Mouse (Mus musculus): ENCODE measurements around the gene Emp3.
A peak's percentile ranks its signal among the peaks of the same experiment; 100 is the strongest.
"Not testable (repeated sequence)": the region's sequence is repeated elsewhere in the genome, so short reads cannot be mapped to it uniquely, and the experiment has no call there.

Gene Emp3

DNA sequence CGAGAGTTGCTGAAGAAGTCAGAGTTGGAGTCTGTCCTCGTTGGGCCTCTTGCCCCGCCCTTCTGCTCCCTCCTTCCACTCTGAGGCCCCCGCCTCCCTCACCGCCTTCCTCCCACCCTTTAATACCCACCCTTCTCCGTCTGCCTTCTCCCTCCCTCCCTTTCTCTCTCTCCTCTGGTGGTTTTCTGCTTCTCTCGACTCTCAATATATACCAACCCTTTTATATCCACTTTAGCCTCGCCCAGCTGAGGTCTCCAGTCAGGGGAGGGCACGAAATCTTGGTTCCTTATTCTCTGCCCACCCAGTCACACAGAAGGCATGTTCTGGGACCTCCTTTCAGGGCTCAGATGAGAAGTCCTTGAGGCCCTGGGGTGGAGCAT, at the start of gene Emp3:
Gene Emp3 (minus strand): TSS at position 163 of the 380 bp plus-strand sequence.
- DNase-seq = peak; percentile 51 to 58

DNA sequence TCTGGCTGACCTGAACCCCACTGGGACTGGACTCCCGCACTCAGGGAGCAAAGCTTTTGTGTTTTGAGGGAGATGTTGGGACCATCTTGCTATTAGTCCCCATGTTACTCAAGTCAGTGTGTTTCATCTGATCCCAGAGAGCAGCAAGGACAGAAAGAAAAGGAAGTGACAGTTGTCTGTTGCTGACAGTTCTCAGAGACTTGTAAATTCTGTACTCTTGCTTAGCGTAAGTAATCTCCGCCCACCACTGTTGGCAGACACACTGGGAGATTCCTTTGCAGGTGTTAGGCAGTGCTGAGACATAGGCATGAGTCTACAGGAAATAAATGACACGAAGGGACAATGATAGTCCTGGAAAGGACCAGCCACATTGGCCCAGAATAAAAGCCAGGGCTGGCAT, 35.4 kb upstream of the Emp3 start:
- DNase-seq = no peak

DNA sequence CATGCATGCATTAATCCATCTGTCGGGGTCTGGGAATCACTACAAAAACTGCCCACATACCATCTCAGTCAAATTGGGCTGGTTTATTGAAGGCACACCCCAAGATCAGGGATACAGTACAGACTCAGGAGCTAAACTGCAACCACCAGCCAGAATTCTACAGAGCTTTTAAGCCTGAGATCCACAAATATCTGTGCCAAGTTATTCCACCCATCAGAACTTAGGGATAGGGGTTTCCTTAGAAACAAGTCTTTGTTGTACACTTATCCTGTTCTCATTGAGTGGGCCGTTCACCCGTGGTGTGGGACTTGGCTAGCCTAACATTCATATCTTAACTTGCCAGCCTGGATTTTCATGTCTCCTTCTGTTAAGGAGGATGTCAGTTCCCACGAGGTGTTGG, 27.9 kb upstream of the Emp3 start:
- no peak for DNase-seq

DNA sequence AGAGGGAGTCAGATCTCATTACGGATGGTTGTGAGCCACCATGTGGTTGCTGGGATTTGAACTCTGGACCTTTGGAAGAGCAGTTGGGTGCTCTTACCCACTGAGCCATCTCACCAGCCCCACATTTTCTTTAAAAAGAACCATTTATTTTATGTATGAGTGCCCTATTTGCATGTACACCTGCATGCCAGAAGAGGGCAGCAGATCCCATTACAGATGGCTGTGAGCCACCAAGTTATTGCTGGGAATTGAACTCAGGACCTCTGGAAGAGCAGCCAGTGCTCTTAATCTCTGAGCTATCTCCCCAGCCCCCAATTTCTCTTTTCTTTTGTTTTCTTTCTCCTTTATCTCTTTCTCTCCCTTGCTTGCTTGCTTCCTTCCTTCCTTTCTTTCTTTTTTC, 22.1 kb upstream of the Emp3 start:
- not testable (repeated sequence) for DNase-seq

DNA sequence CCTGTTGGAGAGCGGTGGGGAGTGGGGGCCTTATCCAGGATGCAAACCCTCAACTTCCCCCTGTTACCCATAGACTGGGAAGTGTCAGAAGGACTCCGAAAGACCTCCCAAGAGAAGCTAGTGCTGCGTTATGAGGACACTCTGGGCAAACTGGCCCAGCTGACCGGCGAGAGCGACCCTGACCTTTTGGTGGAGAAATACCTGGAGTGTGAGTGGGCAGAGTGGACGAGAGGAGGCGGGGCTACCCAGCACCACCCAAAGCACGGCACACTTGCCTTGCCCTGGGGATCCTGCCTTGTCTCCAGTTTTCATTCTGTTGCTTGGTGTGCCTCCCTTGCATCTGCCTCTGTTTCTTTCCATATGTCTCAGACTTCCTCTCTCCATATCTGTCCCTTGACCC, 20.8 kb upstream of the Emp3 start:
- no peak for DNase-seq

DNA sequence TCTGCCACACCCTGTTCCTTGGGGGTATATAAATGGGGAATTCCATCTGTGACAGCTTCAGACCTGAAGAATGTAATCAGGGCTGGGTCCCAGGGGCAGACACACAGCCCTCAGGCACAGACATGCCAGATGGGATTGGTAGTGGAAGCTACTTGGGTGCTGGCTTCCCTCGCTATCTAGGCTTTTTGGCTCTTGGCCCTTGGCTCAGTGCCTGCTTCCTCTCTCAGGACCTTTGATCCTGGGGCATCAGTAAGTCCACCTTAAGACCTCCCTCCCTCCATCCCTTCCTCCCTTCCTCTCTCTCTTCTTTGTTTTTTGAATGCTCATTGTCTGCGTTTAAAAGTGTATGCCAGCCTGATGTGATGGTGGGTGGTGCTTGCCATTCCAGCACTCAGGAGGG, 18.6 kb upstream of the Emp3 start:
- peak; percentile 73 to 79 for DNase-seq

DNA sequence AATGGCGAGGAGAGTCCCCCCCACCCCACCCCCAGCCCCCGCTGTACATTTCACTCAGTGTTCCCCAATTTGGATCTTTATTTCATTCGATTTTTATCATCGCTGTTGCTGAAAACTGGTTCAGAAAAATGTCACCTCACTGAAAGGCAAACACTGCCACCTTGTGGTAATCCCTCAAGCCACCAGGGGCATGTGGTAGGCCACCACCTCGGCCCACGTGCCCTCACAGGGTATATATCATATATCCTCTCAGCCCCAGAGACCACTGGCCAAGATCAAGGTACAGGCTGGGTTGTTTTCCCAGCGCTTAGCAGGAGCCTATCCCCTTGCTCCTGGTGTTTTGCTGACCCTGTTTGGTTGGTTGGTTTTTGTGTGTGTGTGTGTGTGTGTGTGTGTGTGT, 13.9 kb upstream of the Emp3 start:
- DNase-seq = peak; percentile 72 to 81

DNA sequence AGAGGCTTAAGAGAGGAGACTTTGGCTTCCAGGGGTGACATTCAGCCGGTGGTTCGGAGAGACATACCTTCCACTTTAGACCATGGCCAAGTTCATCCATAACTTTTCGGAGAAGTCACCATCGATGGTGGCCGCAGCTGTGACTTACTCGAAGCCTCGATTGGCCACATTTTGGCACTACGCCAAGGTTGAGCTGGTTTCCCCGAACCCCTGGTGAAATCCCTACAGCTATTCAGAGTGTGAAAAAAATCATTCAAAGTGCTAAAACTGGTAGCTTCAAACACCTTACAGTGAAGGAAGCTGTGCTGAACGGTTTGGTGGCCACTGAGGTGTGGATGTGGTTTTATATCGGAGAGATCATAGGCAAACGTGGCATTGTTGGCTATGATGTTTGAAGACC, 12.6 kb upstream of the Emp3 start:
- DNase-seq = not testable (repeated sequence)

DNA sequence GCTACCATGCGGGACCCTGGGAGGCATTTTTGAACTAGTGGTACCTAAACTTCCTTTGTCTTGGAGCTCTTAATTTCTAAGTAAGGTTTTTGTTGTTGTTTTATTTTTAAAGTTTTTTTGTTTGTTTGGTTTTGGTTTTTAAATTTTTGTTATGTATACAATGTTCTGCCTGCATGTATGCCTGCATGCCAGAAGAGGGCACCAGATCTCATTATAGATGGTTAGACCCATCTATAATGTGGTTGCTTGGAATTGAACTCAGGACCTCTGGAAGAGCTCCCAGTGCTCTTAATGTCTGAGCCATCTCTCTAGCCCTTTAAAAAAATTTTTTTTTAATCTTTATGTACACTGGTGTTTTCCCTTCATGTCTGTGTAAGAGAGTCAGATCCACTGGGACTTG, 8.5 kb upstream of the Emp3 start:
- DNase-seq = no peak

DNA sequence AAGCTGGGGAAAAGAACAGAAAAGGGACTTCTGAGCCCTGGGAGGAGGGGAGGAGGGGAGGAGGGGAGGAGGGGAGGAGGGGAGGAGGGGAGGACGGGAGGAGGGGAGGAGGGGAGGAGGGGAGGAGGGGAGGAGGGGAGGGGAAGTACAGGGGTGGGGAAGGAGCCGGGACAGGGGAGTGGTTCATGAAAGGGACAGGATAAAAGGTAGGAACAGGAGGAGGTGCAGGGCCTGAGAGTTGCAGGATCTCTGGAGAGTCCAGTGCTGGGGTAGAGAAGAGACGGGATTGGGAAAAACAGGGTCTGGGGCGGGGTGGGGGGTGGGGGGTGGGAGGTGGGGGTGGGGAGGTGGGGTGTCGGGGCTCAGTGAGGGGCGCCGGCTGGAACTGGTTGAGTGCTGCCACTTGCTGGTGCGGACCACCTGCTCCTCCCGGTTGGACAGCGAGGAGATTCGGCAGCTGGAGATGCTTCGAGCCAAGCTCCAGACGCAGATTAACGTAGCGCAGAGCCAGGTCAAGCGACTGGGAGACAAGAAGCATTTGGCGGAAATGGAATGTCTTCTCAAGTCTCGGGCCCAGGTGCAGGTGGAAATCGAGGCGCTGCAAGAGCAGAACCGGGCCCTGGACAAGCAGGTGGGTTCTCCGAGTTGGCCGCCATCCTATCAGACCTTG, 7.6 kb upstream of the Emp3 start:
- no peak for DNase-seq

DNA sequence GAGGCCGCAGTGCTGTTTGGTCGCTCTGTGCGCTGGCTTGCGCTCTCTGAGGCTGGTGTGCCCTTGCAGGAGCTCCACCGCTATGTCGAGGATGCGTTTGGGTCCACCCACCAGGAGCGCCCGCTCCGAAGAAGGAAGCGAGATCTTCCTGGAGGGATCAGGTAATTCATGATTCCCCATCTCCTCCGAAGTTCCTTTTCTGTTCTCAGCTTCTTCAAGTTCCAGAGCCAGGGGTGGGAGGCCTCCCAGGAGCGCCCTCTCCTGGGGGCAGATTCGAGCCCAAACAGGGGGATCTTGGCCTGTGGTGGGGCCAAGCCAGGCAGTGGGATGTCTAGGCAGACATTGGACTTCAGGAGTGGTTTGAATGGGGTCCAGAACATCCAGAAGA, 3.2 kb upstream of the Emp3 start:
- DNase-seq = peak; percentile 40 to 54

DNA sequence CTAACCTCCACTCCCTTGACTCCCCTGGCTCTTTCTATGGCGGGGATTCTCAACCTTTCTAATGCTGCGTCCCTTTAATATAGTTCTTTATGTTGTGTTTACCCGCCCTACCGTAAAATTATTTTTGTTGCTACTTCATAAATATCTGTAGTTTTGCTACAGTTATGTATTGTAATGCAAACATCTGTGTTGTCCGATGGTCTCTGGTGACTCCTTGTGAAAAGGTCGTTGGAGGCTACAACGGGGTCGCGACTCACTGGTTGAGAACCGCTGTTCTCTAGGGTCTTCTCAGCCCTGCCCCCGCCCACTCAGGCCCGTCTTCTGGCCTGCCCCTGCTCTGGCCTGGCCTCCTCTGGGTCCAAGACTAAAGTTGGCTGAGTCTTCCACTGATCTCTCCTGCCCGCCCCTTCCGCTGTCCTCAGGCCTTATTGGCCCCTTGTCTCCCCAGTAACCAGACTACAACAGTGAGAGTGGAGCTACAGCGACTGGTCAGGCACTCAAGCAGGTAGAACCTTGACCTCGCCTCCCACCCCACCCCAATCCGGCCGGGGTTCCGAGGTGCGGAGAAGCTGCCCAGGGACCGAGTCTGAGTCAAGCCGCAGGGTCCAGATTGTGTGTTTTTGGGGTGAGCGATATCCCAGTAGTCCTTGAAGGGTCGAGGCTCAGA, 2.7 kb upstream of the Emp3 start, which contains the start of gene Ccdc114:
Gene Ccdc114 (plus strand): TSS at position 311 of the 667 bp plus-strand sequence.
- peak; percentile 86 to 95 for DNase-seq

DNA sequence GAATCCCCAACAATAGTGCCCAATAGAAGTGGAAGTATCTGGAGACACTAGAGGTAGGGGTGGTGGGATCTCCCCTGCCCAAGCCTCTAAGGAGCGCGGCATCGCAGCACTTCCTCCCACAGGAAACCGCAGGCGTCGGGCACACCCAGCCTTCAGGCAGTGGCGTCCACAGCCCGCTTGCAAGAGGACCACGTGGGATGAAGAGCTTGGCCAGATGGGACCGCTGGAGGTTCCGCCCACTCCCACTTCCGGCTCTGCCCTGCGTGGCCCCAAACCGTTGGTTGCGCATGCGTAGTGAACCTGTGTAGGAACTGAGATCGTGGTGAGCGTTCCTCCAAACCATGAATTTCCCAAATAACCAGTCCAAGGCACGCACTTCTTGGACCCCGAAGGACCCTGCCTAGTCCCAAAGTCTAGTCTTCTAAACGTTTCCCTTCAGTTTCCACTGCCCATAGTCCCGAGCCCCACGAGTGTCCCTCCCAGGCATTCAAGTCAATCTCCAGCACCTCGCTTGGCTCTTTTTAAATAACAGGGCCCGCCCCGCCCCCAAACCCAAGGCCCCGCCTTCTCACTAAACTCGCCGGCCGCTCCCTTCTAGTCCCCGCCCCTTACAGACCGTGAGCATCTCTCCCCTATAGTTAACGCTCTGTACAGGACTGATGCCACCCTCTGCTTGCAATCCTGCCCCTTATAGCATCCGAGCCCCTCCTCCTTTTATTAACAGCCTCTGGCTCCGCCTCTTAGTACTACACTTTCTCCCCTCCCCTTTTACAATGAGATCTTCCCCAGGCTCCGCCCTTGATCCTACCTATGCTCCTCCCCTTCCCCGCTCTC, 1.9 kb upstream of the Emp3 start:
- peak; percentile 96 to 97 for DNase-seq

DNA sequence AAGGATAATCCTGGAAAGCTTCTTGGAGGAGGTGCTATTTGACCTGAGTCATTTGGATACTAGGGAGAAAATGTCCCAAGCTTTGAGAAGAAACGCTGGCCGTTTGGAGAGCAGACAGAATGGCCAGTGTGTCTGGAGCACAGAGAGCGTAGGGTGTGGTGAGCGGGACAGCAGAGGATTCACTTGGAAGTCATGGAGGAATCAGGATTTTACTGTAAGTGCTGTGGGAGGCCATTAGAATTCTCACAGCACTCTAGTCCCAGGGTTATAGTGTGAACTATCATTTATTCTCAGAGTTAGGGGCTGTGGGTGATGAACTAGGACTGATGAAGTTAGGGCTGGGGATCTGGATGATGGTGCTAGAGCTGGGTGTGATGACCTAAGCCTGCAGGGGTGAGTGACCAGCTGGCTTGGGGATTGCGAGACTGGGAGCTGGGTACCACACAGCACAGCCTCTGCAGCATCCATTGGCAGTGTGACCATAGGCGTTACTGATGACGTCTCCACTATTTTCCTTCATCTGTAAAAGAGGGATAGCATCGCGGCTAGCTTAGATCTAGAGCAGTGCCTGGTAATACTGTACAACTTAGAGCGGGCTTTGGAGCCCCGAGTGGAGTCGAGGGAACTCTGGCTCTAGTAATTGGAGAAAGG, 871 bp upstream of the Emp3 start:
- DNase-seq = no peak

DNA sequence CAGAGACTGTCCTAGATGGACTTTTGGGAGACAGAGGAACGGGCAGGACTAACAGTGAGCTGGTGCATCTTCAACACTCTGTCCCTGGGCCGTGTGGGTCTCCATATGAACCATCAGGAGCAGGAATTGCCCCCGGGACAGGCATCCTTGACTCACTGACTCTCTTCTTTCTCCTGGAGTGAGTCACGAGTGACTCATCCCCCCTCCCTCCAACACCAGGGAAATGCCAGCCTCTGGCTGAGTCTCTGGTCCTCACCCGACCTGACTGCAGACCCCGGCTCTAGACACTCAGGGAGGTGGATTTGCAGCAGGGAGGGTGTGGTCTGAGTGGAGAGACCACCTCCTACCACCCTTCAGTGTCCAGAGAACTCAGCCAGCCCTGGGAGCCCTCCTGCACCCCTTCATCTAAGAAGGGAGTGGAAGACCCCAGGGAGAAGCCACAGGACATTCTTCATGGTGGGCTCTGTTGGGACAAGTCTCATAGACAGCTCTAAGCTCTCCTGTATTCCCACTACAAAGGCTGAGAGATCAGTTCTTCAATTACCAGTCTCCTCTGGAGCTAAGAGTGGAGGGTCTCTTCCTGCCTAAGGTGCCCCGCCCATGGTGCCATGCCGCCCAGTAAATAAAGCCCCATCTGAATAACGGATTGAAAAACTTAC, 492 bp downstream of the Emp3 start:
- no peak for DNase-seq

DNA sequence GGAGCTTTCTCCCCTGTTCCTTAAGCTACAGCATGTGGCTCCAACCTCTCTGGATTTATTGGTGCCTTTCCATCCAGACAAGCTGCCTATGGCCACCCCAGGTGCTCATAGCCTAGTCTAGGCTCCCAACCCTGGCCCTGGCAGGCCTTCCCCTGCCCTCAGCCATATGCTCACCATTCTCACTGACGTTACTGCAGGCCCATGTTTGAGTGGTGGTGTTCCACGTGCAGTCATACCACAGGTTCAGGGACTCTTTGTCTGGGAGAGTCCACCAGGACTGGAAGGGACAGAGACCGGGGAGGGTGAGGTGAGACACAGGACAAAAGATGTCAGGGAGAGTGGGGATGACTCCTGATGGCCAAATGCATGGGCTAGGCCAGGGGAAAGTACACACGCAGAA, 1.4 kb downstream of the Emp3 start:
- DNase-seq = no peak

DNA sequence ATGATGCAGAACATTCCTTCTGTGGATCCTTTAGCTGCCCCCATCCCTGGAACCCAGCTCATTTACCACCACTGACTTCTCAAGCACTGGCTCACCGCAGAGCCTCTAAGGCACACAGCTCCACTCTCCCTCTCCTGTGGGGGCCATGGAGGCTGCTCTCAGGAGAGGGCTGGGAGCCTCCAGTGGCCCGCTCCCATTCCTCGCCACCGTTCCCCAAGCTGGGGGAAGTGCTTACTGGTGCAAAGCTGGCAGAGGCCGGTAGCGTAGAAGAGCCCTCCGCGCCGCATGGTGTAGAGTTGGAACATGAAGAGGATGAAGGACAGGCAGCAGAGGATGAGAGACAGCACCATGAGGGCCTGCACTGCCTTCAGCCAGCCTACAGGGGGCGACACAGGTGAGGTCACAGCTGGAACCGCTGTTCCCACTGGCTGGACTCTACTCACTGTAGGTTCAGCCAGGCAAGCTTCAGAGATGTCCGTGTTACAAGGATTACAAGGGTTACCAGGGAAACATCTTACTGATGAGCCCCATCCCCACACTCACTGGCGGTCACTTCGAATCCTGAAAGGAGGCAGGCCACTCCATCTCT, 2.0 kb downstream of the Emp3 start:
- DNase-seq = no peak

DNA sequence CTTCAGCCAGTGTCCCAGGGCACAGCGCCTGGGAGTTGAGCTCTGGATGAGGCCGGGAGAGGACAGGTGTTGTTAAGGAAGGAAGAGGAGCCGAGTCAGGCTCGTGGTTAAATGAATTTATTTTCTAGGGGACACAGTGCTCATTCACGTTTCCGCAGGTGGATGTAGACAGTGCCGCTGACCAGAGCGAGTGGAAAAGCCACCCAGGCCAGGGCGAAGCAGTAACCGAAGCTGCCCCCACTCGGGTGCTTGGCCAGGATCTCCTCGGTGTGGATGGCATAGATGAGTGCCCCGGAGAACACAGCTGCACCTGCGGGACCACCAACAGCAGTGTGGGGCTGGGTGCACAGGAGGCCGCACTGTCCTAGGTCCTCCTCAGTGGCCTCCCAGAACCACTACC, 3.3 kb downstream of the Emp3 start:
- DNase-seq = no peak

DNA sequence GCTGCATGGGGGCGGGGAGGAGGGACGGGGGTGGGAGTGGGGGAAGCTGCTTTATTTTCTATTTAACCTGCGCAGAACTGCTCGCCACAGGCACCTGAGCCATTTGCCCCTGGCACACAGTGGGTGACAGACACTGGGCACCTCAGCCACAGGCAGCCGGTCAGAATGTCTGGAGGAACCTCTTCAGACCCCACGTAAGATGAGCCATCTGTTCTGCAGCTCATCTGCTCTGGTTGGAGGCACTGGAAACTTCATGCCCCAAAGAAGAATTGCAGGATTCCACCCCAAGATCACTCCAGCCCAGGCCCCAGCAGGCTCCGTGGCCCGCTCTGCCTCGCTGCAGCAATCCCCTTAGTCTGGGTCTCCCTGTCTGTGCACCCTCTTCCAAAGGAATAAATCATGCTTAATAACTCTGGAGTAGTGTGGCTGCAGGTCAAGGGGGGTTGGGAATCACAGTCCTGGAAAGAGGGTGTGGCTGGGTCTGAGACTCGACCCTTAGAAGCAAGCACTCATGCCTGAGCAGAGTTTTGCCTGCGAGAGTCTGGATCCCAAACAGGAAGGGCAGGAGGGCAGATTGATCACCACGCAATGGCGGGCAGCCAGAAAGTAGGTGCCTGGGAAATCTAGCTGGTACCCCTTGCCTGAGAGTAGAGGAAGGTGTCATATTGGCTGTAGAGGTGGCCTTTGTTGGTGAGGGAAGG, 4.0 kb downstream of the Emp3 start:
- peak in 1 of 2 experiments; percentile 32 for DNase-seq

DNA sequence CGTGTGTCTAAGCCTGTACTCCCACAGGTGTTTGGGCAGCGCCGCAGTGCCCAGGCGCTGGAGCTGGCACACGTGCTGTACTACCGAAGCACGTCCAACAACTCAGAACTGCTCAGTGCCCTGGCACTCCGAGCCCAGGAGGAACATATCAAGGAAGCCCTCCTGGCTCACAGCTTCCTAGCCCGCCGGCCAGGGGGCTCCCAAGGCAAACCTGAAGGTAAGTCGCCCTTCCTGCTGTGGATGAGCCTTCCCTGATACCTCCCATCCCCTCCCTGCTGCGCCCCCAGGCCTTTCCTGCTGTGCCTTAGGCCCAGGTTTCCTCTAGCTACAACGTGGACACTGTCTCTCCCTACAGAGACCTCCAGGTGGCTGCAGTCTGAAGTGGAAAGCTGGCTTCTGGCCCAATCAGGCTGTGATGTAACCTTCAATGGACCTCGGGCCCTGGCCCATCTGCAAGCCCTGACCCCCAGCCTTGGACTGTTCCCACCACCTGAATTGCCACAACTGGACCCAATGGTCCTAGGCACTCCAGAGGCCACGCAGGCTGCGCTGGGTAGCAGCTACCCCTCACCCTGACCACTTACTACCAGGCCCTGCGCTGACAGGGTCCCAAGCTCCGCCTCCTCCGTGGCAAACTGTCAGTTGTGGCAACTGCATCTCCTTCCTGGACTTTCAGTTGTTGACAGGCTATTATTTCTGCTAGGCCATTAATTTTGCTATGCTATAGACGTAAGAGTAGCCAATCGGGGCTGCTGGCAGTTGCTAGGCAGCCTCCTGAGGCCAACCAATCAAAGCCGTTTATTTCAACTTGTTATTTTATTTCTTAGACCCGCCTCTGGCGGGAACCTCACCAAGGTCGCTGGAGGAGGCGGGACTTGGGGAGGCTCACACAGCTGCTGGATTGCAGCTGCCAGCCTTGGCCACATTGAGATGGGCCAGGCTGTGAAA, 4.9 kb downstream of the Emp3 start:
- DNase-seq = peak; percentile 74 to 88

Measured in kidney, postnatal 25 days (tissue).